8 mouse cellular contexts compared by ENCODE assay signal in the genomic region with DNA sequence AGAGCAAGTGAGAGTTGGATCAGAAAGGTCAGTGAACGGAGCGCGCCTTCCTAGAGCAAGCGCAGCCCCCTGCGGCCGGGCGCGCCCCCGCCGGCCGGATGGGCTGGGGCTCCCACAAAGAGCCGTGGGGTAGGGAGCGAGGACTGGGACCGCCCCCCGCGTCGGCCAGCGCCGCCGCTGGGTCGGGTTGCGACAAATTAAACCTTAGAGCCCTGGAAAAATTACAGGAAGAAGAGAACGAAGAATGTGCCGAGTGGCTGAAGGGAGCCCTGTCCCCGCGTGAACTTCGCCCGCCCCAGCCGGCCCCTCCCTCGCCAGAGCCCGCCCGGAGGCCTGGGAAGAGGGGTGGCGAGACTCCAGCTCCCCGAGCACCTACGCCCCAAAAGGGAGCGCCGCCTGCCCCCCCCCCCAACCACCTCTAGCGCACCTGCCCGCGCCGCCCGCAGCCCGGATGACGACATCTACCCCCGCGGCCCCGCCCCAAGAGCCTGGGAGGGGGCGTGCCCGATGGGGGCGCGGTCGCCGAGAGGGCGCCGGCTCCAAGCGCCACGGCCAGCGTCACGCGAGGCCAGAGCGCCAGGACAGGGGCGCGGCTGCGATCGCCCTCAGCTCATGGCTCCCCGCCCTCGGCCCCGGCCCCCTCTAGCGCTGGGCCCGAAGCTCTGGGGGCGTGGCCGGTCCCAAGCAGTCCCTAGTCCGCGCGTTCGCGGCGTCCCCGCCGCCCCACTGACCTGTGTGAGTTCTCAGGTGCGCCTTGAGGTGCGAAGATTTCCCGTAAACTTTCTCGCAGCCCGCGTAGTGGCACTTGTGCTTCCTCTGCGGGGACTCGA. TPM values are rescaled to one million over a fixed set of nuclear protein-coding genes. Genes with fewer than 3 reads are reported as not detected.
DNase-seq lines count a peak whose midpoint lies in the region; ATAC-seq lines count a peak whose summit lies in the region.

No protein-coding gene starts in this region.

- peak overlapping the region; percentile 100 for H3K4me2 ChIP-seq in liver, embryonic 13.5 days
- peak overlapping the region; percentile 93 for H3K4me2 ChIP-seq in stomach, embryonic 16.5 days (ENCODE audit: low read depth, low read length)

- H3K4me1 ChIP-seq in liver, embryonic 13.5 days (replicated peaks): peaks cover 88% of the 10 kb centered on the region
- H3K4me1 ChIP-seq in stomach, embryonic 16.5 days (ENCODE audit: control insufficient read depth, insufficient read depth, low read length): peaks cover 16% of the 10 kb centered on the region

- H3K9ac ChIP-seq in liver, embryonic 13.5 days: peak overlapping the region; percentile 95
- H3K9ac ChIP-seq in stomach, embryonic 16.5 days (ENCODE audit: low read length): peak overlapping the region; percentile 96

- no peaks in the 10 kb centered on the region for H3K9me3 ChIP-seq in liver, embryonic 13.5 days (replicated peaks)
- H3K9me3 ChIP-seq in stomach, embryonic 16.5 days (replicated peaks; ENCODE audit: control insufficient read depth, low read length): no peaks in the 10 kb centered on the region

- H3K27me3 ChIP-seq in liver, embryonic 13.5 days: no peaks in the 10 kb centered on the region
- H3K27me3 ChIP-seq in stomach, embryonic 16.5 days (ENCODE audit: control insufficient read depth, insufficient read depth, low read length): no peaks in the 10 kb centered on the region

- peak overlapping the region; percentile 89 for H3K4me3 ChIP-seq in liver, embryonic 13.5 days (replicated peaks)
- peak overlapping the region; percentile 78 for H3K4me3 ChIP-seq in stomach, embryonic 16.5 days (replicated peaks; ENCODE audit: low read length)

- DNase-seq in left cerebral cortex, adult 18-20 months (ENCODE audit: low spot score in 2 of 2): peak; percentile 53 to 61
- DNase-seq in left cerebral cortex, adult 11 months (ENCODE audit: low spot score): no peak
- peak; percentile 83 for DNase-seq in embryo, embryonic 10.5 days (ENCODE audit: low spot score)
- DNase-seq in heart, adult 11 months: peak; percentile 99
- DNase-seq in kidney, adult 11 months: peak; percentile 92
- peak; percentile 80 for DNase-seq in liver, embryonic 13.5 days
- DNase-seq in naive thymus-derived CD4-positive, alpha-beta T cell, adult 2 months (ENCODE audit: low read depth): peak; percentile 94

- peak; percentile 24 for ATAC-seq in liver, embryonic 13.5 days (ENCODE audit: low read depth)
- ATAC-seq in stomach, embryonic 16.5 days (ENCODE audit: insufficient read depth, low FRiP score): peak; percentile 49

- under 1% methylated on average over 82 of the region's 88 CpGs for whole genome bisulfite sequencing in liver, embryonic 13.5 days (ENCODE audit: insufficient replicate concordance)
- under 1% methylated on average over 64 of the region's 88 CpGs for WGBS in stomach, embryonic 16.5 days

- peak overlapping the region; percentile 95 for H3K27ac ChIP-seq in liver, embryonic 13.5 days
- H3K27ac ChIP-seq in stomach, embryonic 16.5 days (ENCODE audit: low read length): peak overlapping the region; percentile 98

- H3K36me3 ChIP-seq in liver, embryonic 13.5 days: no peaks in the 10 kb centered on the region
- H3K36me3 ChIP-seq in stomach, embryonic 16.5 days (ENCODE audit: control insufficient read depth, insufficient read depth, low read length): no peaks in the 10 kb centered on the region

RNA-seq across cellular contexts. Expression of gene Klf13, which starts 1.3 kb away (rescaled TPM):
- 100 to 1,000 TPM; 145 to 159 TPM for total RNA-seq in left cerebral cortex, adult 18-20 months (2021)
- 13.6 and 14.1 TPM in 2 replicates for polyA plus RNA-seq in liver, embryonic 13.5 days (2015; fragmentation: Nextera tagmentation; extraction: Ambion mirVana)
- 29.1 and 30.8 TPM in 2 replicates for polyA plus RNA-seq in stomach, embryonic 16.5 days (2015; fragmentation: Nextera tagmentation; extraction: Ambion mirVana)

RNA-seq across cellular contexts. Expression of gene E030018B13Rik, which starts 20.8 kb away (rescaled TPM):
- total RNA-seq in left cerebral cortex, adult 18-20 months (2021): not detected
- polyA plus RNA-seq in liver, embryonic 13.5 days (2015; fragmentation: Nextera tagmentation; extraction: Ambion mirVana): not detected in 2 replicates
- not detected in 2 replicates for polyA plus RNA-seq in stomach, embryonic 16.5 days (2015; fragmentation: Nextera tagmentation; extraction: Ambion mirVana)
